Mouse (Mus musculus): ENCODE measurements at regions not wholly inside any gene's neighbourhood (a gene's known extent, or its start where the extent isn't known, plus 50 kb on each side); places are given as distances from the start of the nearest gene placed in this dataset.
A peak's percentile ranks its signal among the peaks of the same experiment; 100 is the strongest.

DNA sequence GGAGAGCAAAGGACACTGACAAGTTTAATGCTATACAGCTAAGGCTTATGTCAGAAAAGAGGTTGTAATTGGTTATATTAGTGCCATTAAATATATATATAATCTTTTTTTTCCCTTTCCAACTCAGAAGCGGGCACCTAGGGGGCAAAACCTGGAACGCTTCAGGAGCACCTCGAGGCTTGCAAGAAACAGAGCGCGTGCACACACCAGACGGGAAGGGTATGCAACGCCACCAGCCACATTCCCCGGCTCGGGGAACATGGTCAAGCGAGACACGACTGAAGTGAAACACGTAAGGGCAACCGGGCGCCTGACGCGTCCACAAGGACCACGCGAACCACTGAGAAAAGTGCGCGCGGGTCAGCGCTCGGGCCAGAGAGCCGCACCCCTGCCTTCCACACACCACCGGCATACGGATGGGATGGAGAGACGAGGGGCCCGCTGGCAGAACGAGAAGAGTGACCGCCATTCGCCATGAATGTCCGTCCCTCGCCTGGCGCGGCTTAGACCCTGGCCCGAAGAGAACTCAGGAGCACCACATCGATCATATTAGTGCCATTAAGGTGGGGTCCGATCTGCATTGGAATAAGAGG is 60.0 kb upstream of the Crhr1 start:
- no peak overlapping the region for H3ac ChIP-seq (ENCODE audit: control insufficient read depth, insufficient read length)
- no peaks in the 10 kb centered on the region for H3K27me3 ChIP-seq (ENCODE audit: control insufficient read depth, insufficient read depth, insufficient read length)
- H3K4me3 ChIP-seq, result no peak overlapping the region
- no peaks in the 10 kb centered on the region for H3K79me2 ChIP-seq (ENCODE audit: control insufficient read depth, insufficient read depth)
- no peaks in the 10 kb centered on the region for H3K36me3 ChIP-seq (ENCODE audit: control insufficient read depth, insufficient read depth)
- H3K4me2 ChIP-seq (ENCODE audit: low read depth), result no peak overlapping the region
- TF ChIP-seq MAX (IDR thresholded peaks at IDR 0.05; ENCODE audit: low read depth) (no peak), TCF3 (IDR thresholded peaks at IDR 0.05; ENCODE audit: insufficient read length, low read depth) (no peak), TCF12 (IDR thresholded peaks at IDR 0.05; ENCODE audit: insufficient read depth, poor library complexity, severe bottlenecking) (no peak), REST (IDR thresholded peaks at IDR 0.05; ENCODE audit: insufficient read depth, insufficient read length) (no peak), MYOD1 (IDR thresholded peaks at IDR 0.05; ENCODE audit: control insufficient read depth in 1 of 3, insufficient read length in 2 of 3, low read depth in 2 of 3) (no peak), CEBPB (IDR thresholded peaks at IDR 0.05; ENCODE audit: insufficient read depth, poor library complexity, severe bottlenecking) (no peak), POLR2A (IDR thresholded peaks at IDR 0.05; ENCODE audit: insufficient read length, low read depth) (no peak), MYOG (IDR thresholded peaks at IDR 0.05; ENCODE audit: control insufficient read depth in 1 of 3, insufficient read depth in 1 of 3, insufficient read length in 2 of 3, low read depth in 2 of 3) (no peak), SRF (IDR thresholded peaks at IDR 0.05; ENCODE audit: control insufficient read depth, insufficient read length, low read depth) (no peak), POLR2AphosphoS2 (IDR thresholded peaks at IDR 0.05; ENCODE audit: insufficient read length, low read depth) (no peak), USF1 (IDR thresholded peaks at IDR 0.05; ENCODE audit: low read depth) (no peak)

DNA sequence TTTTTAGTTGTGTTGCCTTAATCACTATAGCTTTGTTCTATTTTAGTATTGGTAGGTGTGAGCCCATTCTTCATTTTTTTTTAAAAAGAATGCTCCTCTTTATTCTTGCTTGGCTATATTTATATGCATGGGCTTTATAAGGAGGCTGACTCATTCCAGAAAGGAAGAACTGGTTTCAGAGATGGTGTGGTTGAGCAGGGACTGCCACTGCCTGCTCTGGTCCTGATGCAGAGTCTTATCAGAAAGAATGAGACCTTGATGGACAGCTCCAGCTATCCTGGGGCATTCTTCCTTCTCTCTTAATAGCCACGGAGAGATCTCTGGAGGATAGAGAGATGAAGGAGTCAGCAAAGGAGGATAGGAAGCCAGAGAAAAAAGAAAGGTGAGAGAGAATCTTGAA is 57.9 kb upstream of the Crhr1 start:
- no peak overlapping the region for H3K4me2 ChIP-seq (ENCODE audit: low read depth)
- H3K36me3 ChIP-seq (ENCODE audit: control insufficient read depth, insufficient read depth), result no peaks in the 10 kb centered on the region
- no peaks in the 10 kb centered on the region for H3K79me2 ChIP-seq (ENCODE audit: control insufficient read depth, insufficient read depth)
- H3ac ChIP-seq (ENCODE audit: control insufficient read depth, insufficient read length), result no peak overlapping the region
- no peaks in the 10 kb centered on the region for H3K27me3 ChIP-seq (ENCODE audit: control insufficient read depth, insufficient read depth, insufficient read length)
- no peak overlapping the region for H3K4me3 ChIP-seq
- TF ChIP-seq CEBPB (IDR thresholded peaks at IDR 0.05; ENCODE audit: insufficient read depth, poor library complexity, severe bottlenecking) (no peak), TCF12 (IDR thresholded peaks at IDR 0.05; ENCODE audit: insufficient read depth, poor library complexity, severe bottlenecking) (no peak)

DNA sequence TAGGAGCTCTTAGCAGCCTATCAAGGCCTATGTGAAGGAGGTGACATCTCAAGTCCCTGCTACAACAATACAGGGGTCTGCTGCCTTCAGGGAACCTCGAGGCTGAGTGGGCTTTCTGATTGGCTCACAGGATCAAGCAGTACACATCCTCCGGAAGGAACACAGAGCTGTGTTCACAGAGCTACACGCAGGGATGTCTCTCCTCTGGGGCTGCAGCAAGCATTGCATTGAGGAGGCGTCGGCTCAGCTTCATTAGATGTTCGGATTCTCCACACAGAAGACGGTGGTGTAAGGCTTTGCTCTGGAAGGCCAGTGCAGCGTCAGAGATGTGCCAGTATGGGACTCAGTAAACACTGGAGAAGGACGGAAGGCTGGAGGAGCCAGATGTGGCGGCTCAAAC is 57.3 kb upstream of the Crhr1 start:
- H3K36me3 ChIP-seq (ENCODE audit: control insufficient read depth, insufficient read depth), result no peaks in the 10 kb centered on the region
- H3K27me3 ChIP-seq (ENCODE audit: control insufficient read depth, insufficient read depth, insufficient read length), result no peaks in the 10 kb centered on the region
- H3K79me2 ChIP-seq (ENCODE audit: control insufficient read depth, insufficient read depth), result no peaks in the 10 kb centered on the region
- no peak for TF ChIP-seq POLR2AphosphoS2 (IDR thresholded peaks at IDR 0.05; ENCODE audit: insufficient read length, low read depth)
- no peak for TF ChIP-seq CEBPB (IDR thresholded peaks at IDR 0.05; ENCODE audit: insufficient read depth, poor library complexity, severe bottlenecking)
- TF ChIP-seq MYOG (IDR thresholded peaks at IDR 0.05; ENCODE audit: control insufficient read depth in 1 of 3, insufficient read depth in 1 of 3, insufficient read length in 2 of 3, low read depth in 2 of 3), result no peak
- TF ChIP-seq USF1 (IDR thresholded peaks at IDR 0.05; ENCODE audit: low read depth), result no peak
- TF ChIP-seq MAX (IDR thresholded peaks at IDR 0.05; ENCODE audit: low read depth), result no peak
- no peak for TF ChIP-seq REST (IDR thresholded peaks at IDR 0.05; ENCODE audit: insufficient read depth, insufficient read length)
- TF ChIP-seq TCF3 (IDR thresholded peaks at IDR 0.05; ENCODE audit: insufficient read length, low read depth), result no peak
- TF ChIP-seq POLR2A (IDR thresholded peaks at IDR 0.05; ENCODE audit: insufficient read length, low read depth), result no peak
- no peak for TF ChIP-seq SRF (IDR thresholded peaks at IDR 0.05; ENCODE audit: control insufficient read depth, insufficient read length, low read depth)
- no peak for TF ChIP-seq MYOD1 (IDR thresholded peaks at IDR 0.05; ENCODE audit: control insufficient read depth in 1 of 3, insufficient read length in 2 of 3, low read depth in 2 of 3)
- TF ChIP-seq TCF12 (IDR thresholded peaks at IDR 0.05; ENCODE audit: insufficient read depth, poor library complexity, severe bottlenecking), result no peak
- no peak for TF ChIP-seq E2F4 (IDR thresholded peaks at IDR 0.05; ENCODE audit: insufficient read depth)
- no peak overlapping the region for H3K4me2 ChIP-seq (ENCODE audit: low read depth)
- H3ac ChIP-seq (ENCODE audit: control insufficient read depth, insufficient read length), result no peak overlapping the region
- no peak overlapping the region for H3K4me3 ChIP-seq

DNA sequence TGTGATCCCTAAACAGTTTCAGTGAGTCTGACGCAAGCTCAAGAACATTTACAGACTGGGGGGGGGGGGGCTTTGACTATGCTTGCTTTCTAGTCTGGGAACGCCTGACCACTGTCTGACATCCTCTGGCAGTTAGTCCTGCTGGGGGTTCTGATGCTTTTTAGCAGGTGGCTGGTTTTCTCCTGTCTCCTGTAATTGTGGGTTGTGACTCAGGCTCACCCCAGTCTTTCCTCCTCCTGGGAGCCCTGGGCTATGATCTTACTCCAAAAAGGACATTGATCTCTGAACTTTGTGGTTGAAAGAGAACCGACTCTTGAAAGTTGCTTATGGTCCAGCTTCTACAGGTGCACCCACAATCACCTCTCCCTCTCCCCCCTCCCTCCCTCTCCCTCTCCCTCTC is 50.6 kb upstream of the Crhr1 start:
- H3ac ChIP-seq (ENCODE audit: control insufficient read depth, insufficient read length), result no peak overlapping the region
- H3K79me2 ChIP-seq (ENCODE audit: control insufficient read depth, insufficient read depth), result no peaks in the 10 kb centered on the region
- no peak overlapping the region for H3K4me2 ChIP-seq (ENCODE audit: low read depth)
- H3K4me3 ChIP-seq, result no peak overlapping the region
- no peaks in the 10 kb centered on the region for H3K27me3 ChIP-seq (ENCODE audit: control insufficient read depth, insufficient read depth, insufficient read length)
- no peaks in the 10 kb centered on the region for H3K36me3 ChIP-seq (ENCODE audit: control insufficient read depth, insufficient read depth)
- no peak for TF ChIP-seq POLR2AphosphoS2 (IDR thresholded peaks at IDR 0.05; ENCODE audit: insufficient read length, low read depth)
- peak in 2 of 3 experiments; percentile 36 to 72 for TF ChIP-seq MYOD1 (IDR thresholded peaks at IDR 0.05; ENCODE audit: control insufficient read depth in 1 of 3, insufficient read length in 2 of 3, low read depth in 2 of 3)
- no peak for TF ChIP-seq TCF12 (IDR thresholded peaks at IDR 0.05; ENCODE audit: insufficient read depth, poor library complexity, severe bottlenecking)
- no peak for TF ChIP-seq REST (IDR thresholded peaks at IDR 0.05; ENCODE audit: insufficient read depth, insufficient read length)
- TF ChIP-seq POLR2A (IDR thresholded peaks at IDR 0.05; ENCODE audit: insufficient read length, low read depth), result no peak
- TF ChIP-seq USF1 (IDR thresholded peaks at IDR 0.05; ENCODE audit: low read depth), result no peak
- no peak for TF ChIP-seq MAX (IDR thresholded peaks at IDR 0.05; ENCODE audit: low read depth)
- TF ChIP-seq E2F4 (IDR thresholded peaks at IDR 0.05; ENCODE audit: insufficient read depth), result no peak
- peak; percentile 46; the same call in 1 of the 2 replicates for TF ChIP-seq CEBPB (IDR thresholded peaks at IDR 0.05; ENCODE audit: insufficient read depth, poor library complexity, severe bottlenecking)
